Mouse (Mus musculus) kidney, adult 9 months (tissue): ENCODE results near the gene Grin3b.
"Not testable (repeated sequence)": the region's sequence is repeated elsewhere in the genome, so short reads cannot be mapped to it uniquely, and the experiment has no call there.

Experiments used
- DNase-seq: peaks from one replicate; pipeline ENCODE4 v3.0.0; 2022

The Grin3b gene

GRCm38 (mm10) chr10:79936284-79936910, 34.1 kb upstream of the Grin3b start:
- peak; percentile 90 for DNase-seq

DNA sequence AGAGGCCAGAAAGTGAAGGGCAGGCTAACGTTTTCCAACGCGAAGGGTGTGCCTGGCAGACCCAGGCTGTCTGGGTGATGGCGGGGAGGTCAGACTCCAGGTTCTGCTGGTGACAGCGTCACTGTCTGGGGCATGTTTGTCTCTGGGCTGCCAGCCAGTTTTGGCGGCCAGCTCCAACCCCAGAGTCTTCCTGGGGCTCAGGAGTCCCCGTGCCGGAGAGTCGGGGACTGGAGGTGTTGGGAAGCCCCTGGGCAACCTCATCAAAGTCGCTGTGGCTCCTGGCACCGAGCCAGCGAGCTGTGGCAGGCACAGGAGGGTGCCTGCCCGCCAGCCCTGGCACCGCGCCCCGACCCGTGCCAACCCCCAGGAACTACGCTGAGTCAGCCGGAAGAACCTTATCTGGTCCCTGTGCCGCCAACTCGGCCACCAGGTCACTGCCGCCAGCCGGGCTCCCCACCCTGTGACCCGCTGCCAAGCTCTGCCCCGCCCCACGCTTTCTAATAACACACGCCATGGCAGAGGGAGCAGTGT, 33.5 kb upstream of the Grin3b start:
- peak; percentile 80 for DNase-seq

DNA sequence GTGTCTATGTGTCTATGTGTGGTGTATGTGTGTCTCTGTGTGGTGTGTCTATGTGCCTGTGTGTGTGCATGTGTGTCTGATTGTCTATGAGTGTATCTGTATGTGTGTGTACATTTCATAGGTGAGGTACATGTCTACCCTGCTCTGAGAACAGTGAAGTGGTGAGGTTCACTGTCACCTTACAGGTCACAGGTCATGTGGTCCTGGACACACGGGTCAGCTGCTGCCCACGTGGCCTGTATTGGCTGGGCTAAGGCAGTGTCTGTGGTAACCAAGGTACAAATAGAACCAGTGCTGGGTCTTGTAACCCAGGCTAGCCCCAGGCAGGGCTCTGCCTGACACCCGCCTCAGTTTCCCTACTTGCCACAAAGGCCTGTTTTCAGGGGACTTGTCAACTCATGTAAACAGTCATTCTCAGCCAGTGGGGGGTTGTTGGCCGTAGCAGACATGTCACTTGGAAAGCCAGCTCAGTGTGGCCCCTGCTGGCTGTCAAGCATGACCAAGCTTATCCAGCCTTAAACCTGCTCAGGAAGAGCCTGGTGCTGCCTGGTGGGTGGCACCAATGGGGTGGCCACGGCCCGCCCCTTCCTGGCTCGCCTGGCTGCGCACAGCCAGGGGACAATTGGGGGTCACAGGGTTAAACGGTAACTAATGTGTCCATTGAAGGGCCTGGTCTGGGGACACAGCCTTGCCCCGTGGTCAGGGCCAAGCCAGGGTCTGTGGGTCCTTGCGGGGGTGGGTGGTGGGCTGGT, 32.6 kb upstream of the Grin3b start:
- DNase-seq, result peak; percentile 72

DNA sequence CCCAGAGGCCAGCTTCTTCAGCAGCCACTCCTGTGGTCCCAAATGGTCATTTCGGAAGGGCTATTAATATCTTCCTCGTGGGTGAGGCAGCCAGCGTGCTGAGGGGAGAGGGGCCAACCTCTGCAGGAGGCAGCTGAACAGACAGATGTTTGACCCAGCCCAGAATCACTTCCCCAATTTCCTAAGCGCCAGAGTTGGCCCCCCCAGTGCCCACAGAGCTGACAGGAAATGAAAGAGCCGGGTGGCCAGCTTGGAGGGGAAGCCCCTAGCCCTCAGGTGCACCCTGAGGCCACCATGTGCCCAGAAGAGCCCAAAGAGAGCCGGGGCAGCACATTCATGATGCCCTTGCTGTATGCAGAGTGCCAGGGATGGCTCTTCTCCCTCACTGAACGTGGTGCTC, 29.8 kb upstream of the Grin3b start:
- DNase-seq, result no peak

- no peak for DNase-seq
Measured at GRCm38 (mm10) chr10:79942988-79943387, 27.5 kb upstream of the Grin3b start.

- DNase-seq, result no peak
Measured at GRCm38 (mm10) chr10:79943471-79943901, 27.0 kb upstream of the Grin3b start.

- DNase-seq, result peak; percentile 75
Measured at GRCm38 (mm10) chr10:79945507-79946234, 24.8 kb upstream of the Grin3b start.

- no peak for DNase-seq
Measured at GRCm38 (mm10) chr10:79946752-79947322, 23.7 kb upstream of the Grin3b start.

- DNase-seq, result no peak
Measured at GRCm38 (mm10) chr10:79947502-79947901, 23.0 kb upstream of the Grin3b start.

DNA sequence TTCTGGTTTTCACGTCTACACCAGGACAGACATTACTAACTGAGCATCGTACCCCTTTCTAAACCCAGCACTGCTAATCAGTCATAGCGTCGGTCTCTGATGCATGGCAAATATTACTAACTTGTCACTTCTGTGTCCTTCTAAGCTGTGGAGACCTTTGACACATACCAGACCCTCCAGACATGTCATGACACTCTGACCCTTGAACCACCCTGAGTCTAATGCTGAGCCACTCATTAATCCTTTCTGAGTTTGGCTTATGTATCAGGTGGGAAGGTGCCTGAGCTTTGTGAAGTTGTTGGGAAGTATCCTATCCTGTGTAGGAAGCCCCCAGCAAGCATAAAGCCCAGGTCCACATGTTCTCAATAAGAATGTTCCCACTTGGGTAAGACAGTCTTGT, 20.6 kb upstream of the Grin3b start:
- DNase-seq, result peak; percentile 77

- DNase-seq, result no peak
Measured at GRCm38 (mm10) chr10:79950661-79951060, 19.9 kb upstream of the Grin3b start.

- peak; percentile 63 for DNase-seq
Measured at GRCm38 (mm10) chr10:79953946-79954345, 16.6 kb upstream of the Grin3b start.

DNA sequence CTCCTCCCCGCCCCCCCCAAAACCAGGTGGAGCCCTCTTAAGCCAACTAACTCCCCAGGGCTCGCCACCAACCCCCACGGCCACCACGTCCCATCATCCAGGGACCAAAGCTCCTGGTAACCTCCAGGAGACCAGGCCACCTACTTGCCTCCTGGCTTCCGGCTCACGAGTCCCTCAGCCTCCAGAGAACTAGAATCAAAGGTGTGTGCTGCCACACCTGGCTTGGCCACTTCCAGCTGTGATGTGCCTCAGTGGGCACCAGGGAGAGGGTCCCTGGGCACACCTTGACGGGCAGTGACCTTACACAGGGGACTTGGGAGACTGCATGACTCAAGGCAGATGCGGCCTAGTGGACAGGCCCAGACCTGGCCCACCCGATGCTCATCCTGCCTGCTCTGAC, 14.8 kb upstream of the Grin3b start:
- no peak for DNase-seq

DNA sequence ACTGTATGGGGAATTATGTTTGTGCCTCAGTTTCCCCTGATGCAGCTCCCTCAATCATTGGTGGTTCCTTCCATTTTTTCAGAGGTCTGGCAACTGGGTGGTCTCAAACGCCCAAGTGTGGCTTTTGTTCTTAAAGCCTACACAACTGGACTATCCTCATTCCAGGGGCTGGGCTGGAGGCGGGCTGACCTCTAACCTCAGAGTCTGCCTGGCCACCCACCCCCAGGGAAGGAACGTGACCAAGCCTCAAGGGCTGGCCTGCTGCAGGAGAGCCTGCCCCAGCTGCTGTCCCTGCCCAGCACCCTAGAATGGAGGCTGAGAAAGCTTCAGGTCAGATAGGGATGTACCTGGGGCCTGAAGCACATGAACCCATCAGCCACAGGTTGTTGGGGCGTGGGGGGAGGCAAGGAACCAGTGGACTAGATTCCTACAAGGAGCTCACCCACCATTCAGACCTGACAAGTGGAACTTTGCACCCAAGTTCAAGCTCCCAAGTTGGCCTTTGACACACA, 13.8 kb upstream of the Grin3b start:
- DNase-seq, result no peak

GRCm38 (mm10) chr10:79958140-79958816, 12.2 kb upstream of the Grin3b start:
- peak; percentile 93 for DNase-seq

GRCm38 (mm10) chr10:79959412-79959811, 11.1 kb upstream of the Grin3b start:
- DNase-seq, result not testable (repeated sequence)

DNA sequence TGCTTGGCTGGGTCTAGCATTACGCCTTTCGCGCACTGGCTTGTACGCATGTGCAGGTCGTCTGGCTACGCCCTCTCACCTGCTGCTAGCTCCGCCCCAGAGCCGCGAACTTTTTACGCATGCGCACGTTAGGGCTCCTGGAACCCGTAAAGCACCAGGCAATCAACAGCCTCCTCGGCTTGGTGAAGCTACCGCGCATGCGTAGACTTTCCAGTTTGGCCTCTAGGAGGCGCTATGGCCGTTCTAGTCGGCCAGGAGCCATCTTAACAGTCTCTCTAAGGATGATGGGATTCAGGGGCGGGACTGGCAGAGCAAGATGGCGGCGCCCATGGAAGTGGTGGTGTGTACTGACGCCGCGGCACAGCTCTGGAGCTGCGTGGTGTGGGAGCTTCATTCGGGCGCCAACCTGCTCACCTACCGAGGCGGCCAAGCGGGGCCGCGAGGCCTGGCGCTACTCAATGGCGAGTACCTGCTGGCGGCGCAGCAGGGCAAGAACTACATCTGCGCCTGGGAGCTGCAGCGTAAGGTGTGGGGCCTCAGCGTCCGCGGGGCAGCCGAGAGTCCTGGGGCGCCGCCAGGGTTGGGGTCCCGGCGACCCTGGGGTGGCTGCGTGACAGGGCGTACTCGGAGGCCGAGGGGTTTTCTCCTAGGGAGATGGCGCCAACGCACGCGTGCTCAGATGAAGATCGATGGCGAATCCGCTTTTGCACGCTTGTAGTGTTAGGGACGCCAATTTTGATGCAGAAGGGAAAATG, 10.5 kb upstream of the Grin3b start, which contains the start of gene Wdr18:
Wdr18 (plus strand) TSS at position 306 of the 755 bp plus-strand sequence.
- peak; percentile 100 for DNase-seq

- no peak for DNase-seq
Measured at GRCm38 (mm10) chr10:79960671-79961294, 9.7 kb upstream of the Grin3b start.

GRCm38 (mm10) chr10:79964727-79965126, 5.8 kb upstream of the Grin3b start:
- DNase-seq, result no peak

DNA sequence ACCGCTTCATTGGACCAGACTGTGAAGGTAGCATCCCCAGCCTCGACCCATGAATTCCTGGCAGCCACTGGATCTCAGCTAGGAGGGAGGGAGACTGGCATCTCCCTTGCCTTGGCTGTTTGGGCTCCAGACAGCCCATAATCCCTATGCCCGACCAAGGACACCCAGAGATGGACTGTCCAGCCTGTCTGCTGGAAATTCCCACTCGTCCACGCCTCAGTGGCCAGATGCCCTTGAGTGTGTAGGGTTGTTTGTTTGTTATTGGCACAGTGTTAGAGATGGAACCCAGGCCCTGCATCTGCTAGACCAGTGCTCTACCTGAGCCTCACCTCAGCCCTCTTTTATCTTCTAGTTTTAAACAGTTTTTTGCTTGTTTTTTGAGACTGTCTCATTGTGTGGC, 5.2 kb upstream of the Grin3b start:
- no peak for DNase-seq

DNA sequence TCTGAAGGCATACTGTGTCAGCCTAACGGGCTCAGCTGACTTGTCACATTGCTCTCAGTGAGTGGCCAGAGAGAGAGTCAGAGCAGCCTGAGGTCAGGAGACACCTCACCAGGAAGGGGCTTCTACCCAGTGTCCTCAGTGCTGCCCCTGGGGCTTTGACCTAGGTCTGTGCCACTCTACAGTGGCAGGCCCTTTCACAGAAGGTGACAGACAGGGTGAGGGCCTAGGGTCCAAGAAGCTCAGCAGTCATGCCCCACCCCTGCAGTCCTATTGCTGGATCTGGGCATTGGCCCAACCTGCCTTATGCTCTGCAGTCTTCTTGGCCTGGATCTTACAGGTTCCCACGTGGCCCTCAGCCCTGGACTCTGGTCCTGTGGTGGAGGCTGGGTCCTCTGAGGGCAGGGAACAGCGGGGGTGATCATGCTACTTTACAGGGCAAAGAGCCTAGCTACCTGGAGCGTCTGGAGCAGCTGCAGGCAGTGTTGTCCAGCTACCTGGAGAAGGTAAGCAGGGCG, 3.6 kb upstream of the Grin3b start:
- DNase-seq, result peak; percentile 95
